Mouse (Mus musculus) liver, embryonic 14.5 days (tissue): ENCODE data around the gene Cfap97d2.

Experiments
- CTCF ChIP-seq: IDR thresholded peaks from 2 replicates; pipeline ENCODE4 v1.5.1; 2016; ENCODE audit warnings: antibody characterized with exemption, low read depth, control low read depth
- EP300 ChIP-seq: IDR thresholded peaks from 2 replicates; pipeline ENCODE4 v1.6.1; 2016; ENCODE audit warnings: antibody characterized with exemption, low read depth

GRCm38 (mm10) chr8:13671246-13672003 is 34.3 kb upstream of the Cfap97d2 start:
- TF ChIP-seq CTCF (no peak), EP300 (no peak)
